Mouse (Mus musculus) forelimb bud, embryonic 11.5 days (tissue): ENCODE data around the gene Six2.

ENCODE experiments used
- DNase-seq: peaks from one replicate; pipeline ENCODE4 v3.0.0-alpha.2; 2012; ENCODE audit warnings: low read depth, low spot score

Six2 gene

GRCm38 (mm10) chr17:85690323-85690968 is 2.4 kb upstream of the Six2 start:
- DNase-seq, result no peak

GRCm38 (mm10) chr17:85689807-85690319 is 1.8 kb upstream of the Six2 start:
- DNase-seq, result peak; percentile 13

- peak; percentile 40 for DNase-seq
These were observed 1.1 kb upstream of the Six2 start for GRCm38 (mm10) chr17:85688911-85689806.

DNA sequence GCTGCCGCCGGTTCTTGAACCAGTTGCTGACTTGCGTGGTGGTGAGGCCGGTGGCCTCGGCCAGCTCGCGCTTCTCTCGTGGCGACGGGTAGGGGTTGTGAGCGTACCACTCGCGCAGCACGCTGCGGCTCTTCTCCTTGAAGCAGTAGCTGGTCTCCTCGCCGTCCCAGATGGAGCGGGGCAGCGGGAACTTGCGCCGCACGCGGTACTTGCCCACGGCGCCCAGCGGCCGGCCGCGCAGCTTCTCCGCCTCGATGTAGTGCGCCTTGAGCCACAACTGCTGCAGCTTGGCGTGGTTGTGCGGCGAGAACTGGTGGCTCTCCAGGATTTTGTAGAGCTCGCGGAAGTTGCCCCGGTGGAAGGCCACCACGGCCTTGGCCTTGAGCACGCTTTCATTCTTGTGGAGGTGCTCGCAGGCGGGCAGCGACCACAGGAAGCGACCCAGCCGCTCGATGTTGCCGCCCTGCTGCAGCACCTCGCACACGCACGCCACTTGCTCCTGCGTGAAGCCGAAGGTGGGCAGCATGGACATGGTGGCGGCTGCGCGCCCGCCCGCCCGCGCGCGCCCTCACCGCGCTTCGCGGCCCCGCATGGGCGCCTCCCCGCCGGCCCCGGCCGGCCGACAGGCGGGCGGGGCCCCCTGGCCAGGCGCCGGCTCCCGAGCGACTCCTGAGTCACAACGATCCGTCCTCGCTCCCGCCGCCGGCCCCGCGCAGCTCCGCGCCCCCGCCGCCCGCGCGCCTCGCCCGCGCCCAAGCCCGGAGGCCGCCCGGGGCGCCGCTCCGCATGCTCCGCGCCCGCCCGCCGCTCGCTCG is 446 bp downstream of the Six2 start:
- peak; percentile 43 for DNase-seq

DNA sequence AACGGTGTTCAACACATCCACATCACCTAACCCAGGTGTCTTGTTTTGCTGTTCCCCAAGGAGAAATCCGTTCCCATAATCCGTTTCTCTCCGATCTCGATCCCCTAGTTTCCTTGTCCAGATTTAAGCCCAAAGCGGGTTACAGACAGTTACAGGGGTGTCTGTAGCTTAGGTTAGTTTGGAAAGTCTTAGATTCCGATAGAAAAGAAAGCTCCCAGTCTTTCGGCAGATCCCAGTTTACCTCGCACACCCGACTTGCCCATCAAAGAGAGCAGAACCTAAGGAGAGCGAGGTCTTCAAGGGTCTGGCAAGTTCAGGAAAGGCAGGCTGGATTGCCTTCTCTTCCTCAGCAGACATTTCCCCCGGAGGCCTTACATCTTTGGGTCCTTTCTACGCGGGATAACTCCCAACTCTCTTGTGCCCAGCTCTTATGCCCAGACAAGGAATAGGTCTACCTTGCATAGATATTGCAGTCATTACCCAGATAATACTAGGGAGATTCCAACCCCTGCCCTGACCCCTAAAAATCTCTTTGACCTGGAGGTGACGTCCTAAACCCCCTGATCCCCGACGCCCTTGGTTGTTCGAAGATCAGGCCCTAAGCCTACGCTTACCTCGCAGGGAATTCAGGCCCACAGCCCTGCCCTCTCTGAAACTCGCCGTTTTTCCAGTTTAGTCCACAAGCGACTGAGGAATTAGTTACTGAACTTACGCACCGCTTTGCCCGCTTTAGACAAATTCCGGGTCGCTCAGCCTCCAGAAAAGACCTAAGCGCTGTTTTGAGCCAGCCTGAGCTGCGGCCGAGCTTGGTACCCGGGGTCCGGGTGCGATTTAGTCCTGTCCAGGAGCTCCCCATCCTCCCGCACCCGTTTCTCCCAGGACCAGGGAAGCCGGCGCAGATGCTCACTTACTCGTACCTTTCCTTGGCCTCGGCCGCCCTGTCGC is 1.3 kb downstream of the Six2 start:
- peak; percentile 28 for DNase-seq

DNA sequence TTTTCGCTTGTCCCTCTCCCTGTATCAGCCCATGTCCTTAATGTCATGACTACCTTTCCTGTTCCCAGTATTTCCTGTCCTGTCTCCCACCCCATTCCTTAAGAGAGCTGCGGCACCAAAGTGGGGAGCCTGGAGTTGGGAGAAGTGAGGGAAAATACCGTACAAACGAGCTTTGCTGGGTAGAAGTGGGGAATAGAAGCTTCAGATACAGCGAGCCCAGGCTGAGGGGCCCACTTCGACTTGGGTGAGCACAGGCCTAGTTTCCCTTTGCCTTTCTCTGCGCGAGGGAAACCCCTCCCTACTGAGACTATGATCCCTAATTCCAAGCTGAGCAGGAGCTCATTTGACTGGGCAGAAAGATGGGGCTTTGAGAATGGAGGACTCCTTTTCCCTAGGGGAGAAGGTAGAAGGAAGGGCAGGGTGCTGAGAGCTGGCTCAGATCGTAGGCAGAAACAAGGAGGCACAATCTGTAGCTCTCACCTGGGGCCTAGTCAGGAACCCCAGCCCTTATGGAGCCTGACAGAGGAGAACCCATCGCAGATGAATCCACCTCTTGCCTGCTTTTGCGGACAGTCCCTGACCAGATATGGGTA is 2.3 kb downstream of the Six2 start:
- DNase-seq, result peak; percentile 17

GRCm38 (mm10) chr17:85684841-85685688 is 3.0 kb downstream of the Six2 start:
- DNase-seq, result peak; percentile 31

DNA sequence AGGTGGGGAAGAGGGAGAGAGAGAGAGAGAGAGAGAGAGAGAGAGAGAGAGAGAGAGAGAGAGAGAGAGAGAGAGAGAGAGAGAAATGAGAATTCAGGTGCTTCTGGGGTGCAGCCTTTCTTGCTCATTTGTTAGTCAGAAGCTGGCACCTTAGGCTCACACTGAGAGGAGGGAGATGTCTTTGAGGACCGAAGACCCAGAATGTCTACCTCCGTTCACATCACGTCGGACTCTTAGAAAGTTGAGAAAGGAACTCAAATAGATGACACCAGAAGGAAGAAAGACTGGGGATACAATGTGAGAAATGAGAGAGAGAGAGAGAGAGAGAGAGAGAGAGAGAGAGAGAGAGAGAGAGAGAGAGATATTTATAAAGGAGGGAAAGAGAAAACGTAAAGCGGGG is 3.6 kb downstream of the Six2 start:
- peak; percentile 14 for DNase-seq

GRCm38 (mm10) chr17:85683984-85684307 is 4.1 kb downstream of the Six2 start:
- DNase-seq, result no peak

GRCm38 (mm10) chr17:85683111-85683983 is 4.7 kb downstream of the Six2 start:
- peak; percentile 17 for DNase-seq

DNA sequence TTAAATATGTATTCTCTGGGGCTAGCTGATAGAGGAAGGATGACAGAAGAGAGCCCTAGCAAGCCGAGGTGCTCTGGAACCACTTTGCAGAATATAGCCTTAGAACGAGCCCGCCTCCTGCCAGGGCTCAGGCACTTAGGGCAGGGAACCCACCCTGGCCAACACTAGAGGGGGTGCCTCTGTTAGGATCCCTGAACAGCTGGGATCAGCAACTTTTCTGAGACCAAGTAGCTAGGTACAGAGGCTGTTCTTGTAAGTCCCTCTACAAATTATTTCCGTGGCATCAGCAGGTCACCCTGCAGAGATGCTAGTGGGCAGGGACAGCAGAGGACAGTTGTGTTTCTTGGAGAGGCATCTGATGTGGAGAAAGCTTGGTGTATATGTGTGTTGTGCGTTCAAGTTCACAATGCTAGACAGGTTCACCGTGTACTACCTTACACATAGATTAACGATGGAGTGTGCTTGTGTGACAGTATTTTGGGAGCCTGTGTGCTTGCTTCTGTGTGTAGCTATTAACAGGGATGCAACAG is 5.8 kb downstream of the Six2 start:
- peak; percentile 19 for DNase-seq

DNA sequence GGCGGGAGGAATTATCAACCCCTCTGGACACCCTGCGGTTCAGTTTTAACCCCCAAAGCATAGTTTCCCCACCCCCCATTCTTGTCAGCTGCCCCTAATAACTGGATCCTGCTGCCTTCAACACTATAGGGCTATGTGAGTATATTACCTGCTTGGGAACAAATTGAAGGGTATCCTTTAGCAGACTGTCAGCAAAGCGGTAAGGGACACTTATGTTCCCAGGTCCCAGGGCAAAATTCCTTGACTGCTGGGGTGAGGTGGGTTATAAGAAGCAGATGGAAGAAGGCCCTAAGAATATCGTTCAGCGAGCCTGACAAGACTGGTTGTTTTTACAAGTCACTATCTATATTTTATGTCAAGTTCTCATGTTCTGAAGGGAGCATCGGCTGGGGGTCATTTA is 6.3 kb downstream of the Six2 start:
- peak; percentile 17 for DNase-seq

DNA sequence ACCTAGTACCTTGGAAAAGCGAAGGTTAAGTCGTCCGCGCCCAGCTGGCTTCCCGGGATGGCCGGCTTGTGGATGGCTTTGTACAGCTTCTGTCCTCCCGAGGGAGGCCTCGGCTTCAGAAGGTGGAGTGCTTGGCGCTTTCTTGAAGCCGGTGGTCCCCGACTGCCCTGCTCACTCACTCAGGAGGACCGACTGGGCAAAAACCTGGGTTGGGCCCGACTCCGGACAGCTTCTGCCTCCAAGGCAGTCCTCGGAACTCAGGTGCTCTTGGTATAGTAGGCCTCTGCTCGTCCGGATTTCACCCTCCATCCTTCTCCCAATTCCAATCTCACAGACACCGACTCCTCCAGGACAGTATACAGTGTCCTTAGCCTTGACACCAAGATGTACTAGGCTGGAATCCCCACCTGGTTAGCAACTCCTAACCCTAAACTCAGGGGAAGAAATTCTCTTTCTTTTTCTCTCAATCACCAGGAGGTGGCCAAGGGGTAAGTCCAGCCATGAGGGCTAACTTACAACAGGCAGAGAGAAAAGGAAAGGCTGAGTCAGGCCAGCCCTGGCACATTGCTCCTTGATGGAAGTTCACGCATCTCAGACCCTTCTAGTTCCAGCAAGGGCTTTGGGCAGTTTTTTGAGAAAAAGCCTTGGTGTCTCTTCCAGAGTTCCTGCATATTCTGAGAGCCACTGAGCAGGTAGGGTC is 7.1 kb downstream of the Six2 start:
- DNase-seq, result peak; percentile 12

- peak; percentile 13 for DNase-seq
These were observed 7.8 kb downstream of the Six2 start for GRCm38 (mm10) chr17:85680116-85680850.

- DNase-seq, result peak; percentile 52
These were observed 8.4 kb downstream of the Six2 start for GRCm38 (mm10) chr17:85679651-85680050.

DNA sequence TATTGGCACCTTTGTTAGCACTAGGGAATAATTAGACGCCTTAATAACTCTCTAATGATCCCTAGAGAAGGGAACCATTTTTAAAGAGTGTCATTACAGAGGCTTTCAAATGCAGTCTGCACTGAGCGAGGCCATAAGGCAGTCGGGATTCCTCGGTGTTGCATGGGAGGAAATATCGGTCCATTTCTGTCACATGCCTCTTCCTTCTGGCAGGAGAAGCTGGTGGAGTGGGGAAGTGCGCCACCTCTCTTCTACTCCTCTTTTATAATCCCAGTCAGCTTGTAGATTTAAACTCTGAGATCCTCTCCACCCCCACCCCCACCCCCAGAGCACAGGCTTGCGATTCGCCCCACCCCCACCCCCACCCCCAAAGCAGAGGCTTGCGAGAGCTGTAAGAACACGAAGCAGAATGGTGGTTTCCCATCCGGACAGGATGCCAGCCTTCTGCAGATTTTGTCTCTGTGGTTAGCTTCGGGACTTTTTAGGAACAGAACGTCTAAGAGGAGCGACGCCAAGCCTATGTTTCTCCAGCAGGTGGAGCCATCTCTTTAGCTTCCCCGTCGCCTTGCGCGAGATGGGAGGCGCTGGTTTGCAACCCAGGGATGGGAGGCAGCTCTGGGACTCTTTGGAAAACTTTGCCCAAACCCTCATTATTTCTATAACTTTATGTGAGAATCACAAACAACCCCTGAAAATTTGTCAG is 23.3 kb downstream of the Six2 start:
- peak; percentile 84 for DNase-seq
